Mouse (Mus musculus) brain, embryonic 14.5 days (tissue): ENCODE measurements at regions not wholly inside any gene's neighbourhood (a gene's known extent, or its start where the extent isn't known, plus 50 kb on each side); places are given as distances from the start of the nearest gene placed in this dataset.
"Not testable (repeated sequence)": the region's sequence is repeated elsewhere in the genome, so short reads cannot be mapped to it uniquely, and the experiment has no call there.

Source experiments
- DNase-seq: peaks from one replicate; pipeline ENCODE4 v3.0.0-alpha.2; 2011; ENCODE audit warnings: low read depth
- CTCF ChIP-seq: fragments of 200-500 bp; IDR thresholded peaks from 2 replicates; pipeline ENCODE4 v1.5.1; 2012; ENCODE audit warnings: inconsistent platforms, mild to moderate bottlenecking, moderate library complexity, borderline replicate concordance; ENCODE audit not compliant: insufficient read depth, insufficient read length; ENCODE audit errors: extremely low read depth
- POLR2A ChIP-seq: fragments of 200-500 bp; IDR thresholded peaks from 2 replicates; pipeline ENCODE4 v1.6.1; 2012; ENCODE audit warnings: mild to moderate bottlenecking, inconsistent platforms, borderline replicate concordance; ENCODE audit not compliant: poor library complexity, insufficient read depth, insufficient read length, severe bottlenecking; ENCODE audit errors: extremely low read depth

DNA sequence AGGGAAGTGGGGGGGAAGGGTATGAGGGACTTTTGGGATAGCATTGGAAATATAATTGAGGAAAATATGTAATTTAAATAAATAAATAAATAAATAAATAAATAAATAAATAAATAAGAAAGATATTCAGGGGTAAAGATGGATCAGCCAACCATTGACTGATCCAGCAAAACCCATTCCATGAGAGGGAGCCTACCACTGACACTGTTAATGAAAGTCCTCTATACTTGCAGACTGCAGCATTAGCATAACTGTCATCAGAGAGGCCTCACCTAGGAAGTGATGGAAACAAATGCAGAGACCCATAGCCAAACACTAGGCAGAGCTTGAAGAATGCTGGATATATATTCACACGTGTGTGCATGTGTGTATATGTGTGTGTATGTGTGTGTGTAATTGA is 993.3 kb downstream of the Defb40 start:
- DNase-seq = no peak
- TF ChIP-seq CTCF (no peak), POLR2A (no peak)

DNA sequence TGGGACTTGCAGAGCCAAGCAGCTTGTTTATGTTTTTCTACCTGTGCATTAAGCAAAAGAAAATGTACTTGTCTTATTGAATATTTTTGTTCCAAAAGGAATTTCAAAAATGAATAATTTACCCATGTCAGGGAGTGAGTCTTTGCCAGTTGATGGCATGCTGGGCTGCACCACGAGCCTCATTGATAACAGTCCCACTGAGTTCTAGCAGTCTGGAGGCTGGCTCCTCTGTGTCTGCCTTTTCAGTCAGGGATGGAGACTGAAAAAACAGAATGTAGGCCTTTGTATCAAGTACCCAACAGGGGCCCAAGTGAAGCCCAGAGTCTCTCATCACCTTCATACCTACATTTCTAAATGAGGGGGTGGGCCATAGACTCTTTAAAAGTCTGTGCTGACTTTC is 1029.2 kb downstream of the Defb40 start:
- TF ChIP-seq CTCF (no peak), POLR2A (no peak)
- no peak for DNase-seq

DNA sequence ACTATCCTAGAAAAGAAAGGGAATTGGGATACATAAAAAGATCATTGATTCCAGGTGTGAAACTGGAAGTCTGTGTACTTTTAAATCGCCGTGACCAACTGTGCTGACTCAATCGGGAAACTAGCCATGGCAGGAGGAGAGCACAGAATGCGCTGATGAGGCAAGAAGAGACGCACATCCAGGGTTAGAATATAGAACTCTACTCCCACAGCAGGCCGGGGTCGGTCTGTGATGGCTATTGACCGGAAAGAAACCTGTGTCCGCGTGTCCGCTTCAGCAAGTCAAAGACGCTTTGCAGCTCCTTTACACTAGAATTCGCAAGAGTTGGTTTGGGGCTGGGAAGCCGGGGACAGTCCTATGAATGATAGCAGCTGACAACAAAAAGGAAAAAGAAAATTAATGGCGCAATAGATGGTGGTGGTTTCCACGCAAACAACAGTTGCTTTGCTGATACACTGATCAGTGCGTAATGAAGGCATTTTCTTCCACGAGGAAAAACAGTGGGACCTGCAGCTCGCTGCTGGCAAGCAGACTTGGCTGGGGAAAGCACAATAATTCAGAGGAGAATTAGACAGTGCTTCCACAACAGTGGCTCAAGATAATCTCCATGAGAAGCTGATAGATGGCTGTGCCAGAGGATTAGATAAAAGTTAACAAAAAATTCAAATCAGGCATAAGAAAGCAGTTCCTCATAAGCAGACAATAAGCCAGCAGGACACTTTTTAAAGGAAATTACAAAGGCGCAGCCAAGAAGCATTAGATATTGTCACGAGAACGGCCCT is 1029.8 kb downstream of the Defb40 start:
- peak; percentile 73 for DNase-seq

DNA sequence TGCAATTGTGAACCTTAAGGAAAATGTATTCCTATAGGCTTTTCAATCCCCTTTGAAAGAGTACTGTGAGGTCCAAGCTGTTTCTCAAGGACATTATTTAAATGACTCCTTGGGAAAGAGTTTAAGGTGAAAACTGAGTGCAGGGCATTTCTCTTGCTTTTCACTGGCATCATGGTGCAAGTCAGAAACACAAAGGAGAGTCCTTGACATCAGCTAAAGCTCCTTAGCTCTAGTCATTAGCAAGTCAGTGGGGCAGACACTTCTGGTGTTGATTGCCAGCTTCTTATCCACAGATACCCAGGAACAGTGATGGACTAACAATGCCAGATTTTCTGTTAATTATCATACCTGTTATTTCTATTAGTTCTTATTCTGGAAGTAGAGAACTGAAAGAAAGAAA is 1043.4 kb downstream of the Defb40 start:
- peak; percentile 55 for DNase-seq
- no peak for TF ChIP-seq POLR2A
- TF ChIP-seq CTCF = no peak

More for the DNA sequence above, 1029.8 kb downstream of the Defb40 start:
- TF ChIP-seq POLR2A = no peak
- no peak for TF ChIP-seq CTCF

DNA sequence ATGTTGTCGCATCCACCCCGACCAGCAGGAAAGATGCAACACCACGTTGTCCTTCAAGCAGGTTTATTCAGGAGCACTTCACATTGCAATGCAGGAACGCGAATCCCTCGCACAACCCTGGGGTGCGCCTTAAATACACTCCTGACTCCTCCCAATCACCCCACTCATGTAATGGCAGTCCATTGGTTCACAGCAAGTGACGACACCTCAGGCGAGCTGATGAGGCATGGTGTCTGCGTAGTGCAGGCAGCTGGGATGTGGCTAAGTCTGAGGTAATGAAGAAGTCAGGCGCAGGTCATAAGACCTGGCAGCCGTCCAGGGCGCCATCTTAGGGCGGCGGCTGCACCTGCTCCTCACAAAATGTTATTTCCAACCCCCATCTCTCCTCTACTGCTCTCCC is 1068.7 kb downstream of the Defb40 start:
- TF ChIP-seq CTCF (no peak), POLR2A (no peak)
- DNase-seq = no peak

DNA sequence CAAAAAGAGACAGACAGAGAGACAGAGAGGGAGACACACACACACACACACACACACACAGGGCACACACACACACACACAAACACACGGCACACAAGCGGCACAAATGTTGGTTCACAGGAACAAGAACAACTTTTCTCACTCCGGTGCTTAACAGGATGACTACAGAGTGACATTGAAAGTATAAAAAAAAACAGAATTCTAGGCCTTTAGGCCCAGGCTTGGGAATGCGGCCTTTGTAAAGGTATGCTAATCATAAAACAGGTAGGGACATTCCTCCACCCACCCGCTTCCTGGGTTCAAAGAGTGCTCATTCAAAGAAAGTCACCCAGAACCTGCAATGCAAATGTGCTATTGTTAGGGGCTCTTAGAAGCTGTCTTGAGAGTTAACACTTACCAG is 1089.5 kb downstream of the Defb40 start:
- DNase-seq = not testable (repeated sequence)

DNA sequence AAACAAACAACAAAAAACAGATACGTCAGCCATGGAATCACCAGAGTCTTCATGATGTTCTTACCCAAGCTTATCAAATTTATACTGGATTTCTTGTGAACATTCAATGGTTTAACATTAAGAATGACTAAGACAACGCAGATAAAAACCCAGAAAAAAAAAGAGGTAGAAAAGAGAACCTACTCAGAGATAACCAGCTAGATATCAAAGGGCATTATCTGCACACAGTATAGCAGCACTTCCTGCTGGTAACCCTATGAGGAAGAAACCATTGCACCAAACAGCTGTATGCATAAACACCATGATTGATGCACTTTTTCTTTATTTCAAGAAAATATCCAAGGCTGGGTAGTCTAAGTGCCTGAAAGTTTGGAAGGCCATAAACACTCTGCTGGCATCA is 1114.7 kb downstream of the Defb40 start:
- no peak for TF ChIP-seq CTCF
- TF ChIP-seq POLR2A = no peak
- DNase-seq = no peak
